In genomic region chr8:104341106-104341561, GRCm38 (mm10) we compare ENCODE assay signal across 8 mouse cellular contexts. TPM values are rescaled to one million over a fixed set of nuclear protein-coding genes. Genes with fewer than 3 reads are reported as not detected.
DNase-seq lines count a peak whose midpoint lies in the region; ATAC-seq lines count a peak whose summit lies in the region.

No protein-coding gene starts in this region.

- H3K4me1 ChIP-seq in liver, embryonic 12.5 days = peaks cover 23% of the 10 kb centered on the region

- peak overlapping the region; percentile 67 for H3K27ac ChIP-seq in liver, embryonic 12.5 days

- WGBS in liver, embryonic 12.5 days (ENCODE audit: insufficient replicate concordance) = 2% methylated on average over 24 of the region's 24 CpGs

- 0 out of 2 replicates have a peak, but pooled peaks cover 7% of the 10 kb centered on the region for H3K36me3 ChIP-seq in liver, embryonic 12.5 days

- peak; percentile 19 for ATAC-seq in common myeloid progenitor, adult 5-6 weeks (replicated peaks; ENCODE audit: low read depth, poor library complexity, severe bottlenecking)
- peak; percentile 52 for ATAC-seq in granulocyte monocyte progenitor cell, adult 5-6 weeks (replicated peaks; ENCODE audit: poor library complexity, severe bottlenecking)
- ATAC-seq in liver, embryonic 12.5 days = peak; percentile 55

- H3K9ac ChIP-seq in liver, embryonic 12.5 days = peak overlapping the region; percentile 73

- peak overlapping the region; percentile 62 for H3K4me3 ChIP-seq in liver, embryonic 12.5 days

- H3K27me3 ChIP-seq in liver, embryonic 12.5 days (replicated peaks) = peaks cover 16% of the 10 kb centered on the region

- H3K4me2 ChIP-seq in liver, embryonic 12.5 days = peak overlapping the region; percentile 84

- peak; percentile 35 for DNase-seq in layer of hippocampus, adult 11-12 months (ENCODE audit: low spot score)
- DNase-seq in layer of hippocampus, adult 8-10 months (ENCODE audit: low spot score in 2 of 2) = no peak
- DNase-seq in kidney, adult 11 months = peak; percentile 42
- peak; percentile 20 to 35 for DNase-seq in monocyte, adult 2 months (ENCODE audit: low read depth in 1 of 2, low spot score in 2 of 2)
- peak; percentile 43 to 74 for DNase-seq in urinary bladder, postnatal 36 days (ENCODE audit: low spot score in 2 of 2)

- no peaks in the 10 kb centered on the region for H3K9me3 ChIP-seq in liver, embryonic 12.5 days (replicated peaks)

RNA-seq across cellular contexts. Expression of gene Cmtm3, which starts 1.9 kb away (rescaled TPM):
- 10 to 100 TPM in 3 of 4 experiments, 1 to 10 TPM in 1; 7.7 to 23.1 (median 16.0) TPM for total RNA-seq in layer of hippocampus, adult 8-10 months (2022)
- 10.9 and 15.3 TPM in 2 replicates for total RNA-seq in common myeloid progenitor, adult 5-6 weeks (2017)
- 37.4 and 54.3 TPM in 2 replicates for total RNA-seq in granulocyte monocyte progenitor cell, adult 5-6 weeks (2014; fragmentation: Nextera tagmentation)
- total RNA-seq in granulocyte monocyte progenitor cell, adult 5-6 weeks (2017) = 16.2 and 18.6 TPM in 2 replicates
- polyA plus RNA-seq in liver, embryonic 12.5 days (2016; fragmentation: Nextera tagmentation; extraction: Ambion mirVana) = 34.5 and 34.8 TPM in 2 replicates

RNA-seq across cellular contexts. Expression of gene Cmtm2b, which starts 19.1 kb away (rescaled TPM):
- not detected for total RNA-seq in layer of hippocampus, adult 8-10 months (2022)
- total RNA-seq in common myeloid progenitor, adult 5-6 weeks (2017) = not detected in 2 replicates
- not detected in 2 replicates for total RNA-seq in granulocyte monocyte progenitor cell, adult 5-6 weeks (2014; fragmentation: Nextera tagmentation)
- not detected in 2 replicates for total RNA-seq in granulocyte monocyte progenitor cell, adult 5-6 weeks (2017)
- polyA plus RNA-seq in liver, embryonic 12.5 days (2016; fragmentation: Nextera tagmentation; extraction: Ambion mirVana) = not detected in 2 replicates

RNA-seq across cellular contexts. Expression of gene Gm11020, which starts 19.8 kb away (rescaled TPM):
- total RNA-seq in layer of hippocampus, adult 8-10 months (2022) = not detected
- not detected in 2 replicates for total RNA-seq in common myeloid progenitor, adult 5-6 weeks (2017)
- not detected in 2 replicates for total RNA-seq in granulocyte monocyte progenitor cell, adult 5-6 weeks (2014; fragmentation: Nextera tagmentation)
- not detected in 2 replicates for total RNA-seq in granulocyte monocyte progenitor cell, adult 5-6 weeks (2017)
- polyA plus RNA-seq in liver, embryonic 12.5 days (2016; fragmentation: Nextera tagmentation; extraction: Ambion mirVana) = not detected in 2 replicates

RNA-seq across cellular contexts. Expression of gene Cmtm1, which starts 31.2 kb away (rescaled TPM):
- not detected for total RNA-seq in layer of hippocampus, adult 8-10 months (2022)
- not detected in 2 replicates for total RNA-seq in common myeloid progenitor, adult 5-6 weeks (2017)
- not detected in 2 replicates for total RNA-seq in granulocyte monocyte progenitor cell, adult 5-6 weeks (2014; fragmentation: Nextera tagmentation)
- total RNA-seq in granulocyte monocyte progenitor cell, adult 5-6 weeks (2017) = not detected in 2 replicates
- not detected in 2 replicates for polyA plus RNA-seq in liver, embryonic 12.5 days (2016; fragmentation: Nextera tagmentation; extraction: Ambion mirVana)

RNA-seq across cellular contexts. Expression of gene Gm45711, which starts 31.3 kb away (rescaled TPM):
- total RNA-seq in layer of hippocampus, adult 8-10 months (2022) = not detected
- not detected in 2 replicates for total RNA-seq in common myeloid progenitor, adult 5-6 weeks (2017)
- not detected in 2 replicates for total RNA-seq in granulocyte monocyte progenitor cell, adult 5-6 weeks (2014; fragmentation: Nextera tagmentation)
- total RNA-seq in granulocyte monocyte progenitor cell, adult 5-6 weeks (2017) = not detected in 2 replicates
- polyA plus RNA-seq in liver, embryonic 12.5 days (2016; fragmentation: Nextera tagmentation; extraction: Ambion mirVana) = not detected in 2 replicates

Comparison
In these comparisons a context has a peak if more than half of its experiments do, and no peak if none do; other contexts are left out.
1. DNase-seq: peak in layer of hippocampus, adult 11-12 months (single experiment), kidney, adult 11 months (single experiment), monocyte, adult 2 months (2 of 2) and urinary bladder, postnatal 36 days (2 of 2); none in layer of hippocampus, adult 8-10 months (0 of 2).
2. Peak in every context shown above with its lines, with median percentiles within 50 percentile points of each other: ATAC-seq.